Mouse (Mus musculus): ENCODE measurements around the gene Dstn.
A peak's percentile ranks its signal among the peaks of the same experiment; 100 is the strongest.

The Dstn gene

GRCm38 (mm10) chr2:143916229-143916628 is 1.1 kb downstream of the Dstn start:
- DNase-seq = no peak

DNA sequence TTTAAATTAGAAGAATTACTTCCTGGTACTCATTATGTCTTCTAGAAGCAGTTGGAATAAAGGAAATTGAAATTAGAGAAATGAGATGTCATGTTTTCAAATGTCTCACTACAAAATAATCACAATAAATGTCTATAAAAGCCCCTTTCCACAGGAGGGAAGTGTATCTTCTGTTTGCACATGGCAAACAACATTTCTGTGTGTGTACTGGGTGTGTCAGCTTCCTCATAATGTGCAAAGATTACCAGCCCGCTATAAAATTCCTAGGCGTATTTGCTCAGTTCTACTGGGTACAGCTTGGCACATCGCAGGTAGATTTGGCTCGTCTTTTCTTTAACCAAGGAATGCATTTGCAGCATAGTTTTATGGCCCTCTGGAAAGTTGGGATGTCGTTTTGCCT is 2.5 kb downstream of the Dstn start:
- no peak for DNase-seq

- DNase-seq = no peak
These were observed 3.8 kb downstream of the Dstn start for GRCm38 (mm10) chr2:143918831-143919502.

DNA sequence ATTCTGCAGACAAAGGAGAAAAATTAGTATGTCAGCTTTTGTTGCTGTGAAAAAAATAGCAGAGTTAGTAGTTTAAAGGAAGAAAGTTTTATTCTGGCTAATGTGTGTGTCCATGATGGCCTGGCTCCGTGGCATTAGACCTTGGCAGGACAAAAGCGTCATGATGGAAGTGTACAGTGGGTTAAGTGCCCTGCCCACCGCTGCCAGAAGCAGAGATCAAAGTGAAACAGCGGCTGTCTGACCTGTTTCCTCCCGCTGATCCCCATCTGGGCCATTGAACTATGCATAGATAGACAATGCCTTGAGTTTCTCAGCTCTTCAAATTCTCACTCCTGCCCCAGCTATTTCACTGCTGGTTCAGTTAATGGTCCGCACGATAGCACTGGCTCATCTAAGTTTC is 9.0 kb downstream of the Dstn start:
- no peak for DNase-seq

GRCm38 (mm10) chr2:143925826-143926225 is 10.7 kb downstream of the Dstn start:
- no peak for DNase-seq

GRCm38 (mm10) chr2:143929607-143930311 is 14.6 kb downstream of the Dstn start:
- no peak for DNase-seq

- DNase-seq = no peak
These were observed 17.3 kb downstream of the Dstn start for GRCm38 (mm10) chr2:143932340-143932873.

DNA sequence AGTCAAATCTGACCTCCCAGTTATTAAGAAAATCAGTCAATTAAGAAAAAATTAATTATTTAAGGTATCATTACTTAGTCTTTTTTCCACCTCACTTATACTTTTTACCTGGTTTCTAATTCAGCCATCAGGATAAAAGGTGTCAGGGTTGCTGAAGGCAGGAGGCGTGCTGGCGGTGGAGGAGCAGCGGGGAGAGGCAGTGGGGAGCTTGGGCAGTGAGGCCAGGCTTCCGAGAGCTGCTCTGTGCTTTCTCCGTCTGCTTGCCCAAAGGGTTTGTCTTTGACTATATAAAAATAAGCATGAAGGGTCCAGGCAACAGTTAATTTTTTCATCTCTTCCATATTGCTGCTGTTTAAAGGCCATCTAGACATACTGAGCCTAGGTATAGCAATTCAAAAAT is 18.4 kb downstream of the Dstn start:
- DNase-seq = peak; percentile 36 to 53

GRCm38 (mm10) chr2:143934439-143934838 is 19.3 kb downstream of the Dstn start:
- DNase-seq = no peak

DNA sequence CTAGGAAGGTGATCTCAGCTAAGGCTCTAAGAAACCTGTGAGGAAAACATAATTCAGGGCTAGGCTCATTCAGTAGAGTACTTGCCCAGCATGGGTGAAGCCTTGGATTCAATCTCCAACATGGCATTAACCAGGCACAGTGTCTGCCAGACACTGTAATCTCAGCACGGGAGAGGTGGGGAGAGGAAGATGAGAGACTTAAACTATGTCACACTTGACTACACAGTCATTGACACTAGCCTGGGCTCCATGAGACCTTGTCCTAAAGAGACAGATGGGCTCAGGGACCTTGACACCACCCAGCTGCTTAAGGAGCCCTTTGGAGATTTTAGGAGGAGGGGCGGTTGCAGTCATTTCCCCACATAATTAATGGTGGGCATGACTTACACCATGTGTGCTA is 22.7 kb downstream of the Dstn start:
- no peak for DNase-seq

- no peak for DNase-seq
These were observed 25.3 kb downstream of the Dstn start for GRCm38 (mm10) chr2:143940406-143940805.

DNA sequence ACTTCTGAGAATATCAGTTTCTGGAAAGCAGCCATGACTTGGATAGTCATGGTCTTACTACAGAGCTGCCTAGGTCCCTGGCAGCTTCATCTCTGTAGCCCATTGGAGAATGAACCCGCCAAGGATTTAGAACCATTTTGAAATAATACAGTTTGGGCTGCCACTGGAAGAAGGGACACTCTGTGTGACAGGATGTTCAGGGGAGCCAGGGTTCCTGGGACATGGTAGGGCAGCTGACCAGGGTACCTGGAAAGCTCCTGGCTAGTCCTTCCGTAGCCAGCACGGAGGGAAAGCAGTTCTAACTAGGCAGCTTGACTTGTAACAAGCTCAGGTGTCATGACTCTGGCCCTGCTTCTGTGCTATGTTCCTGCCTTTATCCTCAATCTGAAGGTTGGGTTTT is 29.7 kb downstream of the Dstn start:
- DNase-seq = no peak

- no peak for DNase-seq
These were observed 30.5 kb downstream of the Dstn start for GRCm38 (mm10) chr2:143945466-143946075.

DNA sequence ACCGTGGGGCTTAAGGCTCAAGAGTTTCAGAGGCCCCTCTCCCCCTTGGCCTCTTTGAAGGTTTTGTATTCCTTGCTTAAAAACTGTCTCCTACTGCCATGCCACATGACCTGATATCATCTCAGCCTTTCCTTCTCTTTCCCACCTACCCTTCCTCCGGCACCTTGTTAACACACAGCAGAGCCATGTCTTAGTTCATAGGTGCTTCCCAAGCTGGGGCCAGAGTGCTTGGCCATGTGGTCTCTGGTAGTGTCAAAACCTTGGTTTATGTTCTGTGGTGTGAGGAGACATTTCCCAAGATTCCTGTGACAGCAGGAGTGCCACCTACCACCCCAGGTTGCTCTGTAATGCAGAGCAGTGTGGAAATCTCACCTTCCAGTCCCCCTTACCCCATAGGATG is 31.3 kb downstream of the Dstn start:
- no peak for DNase-seq

- no peak for DNase-seq
These were observed 32.9 kb downstream of the Dstn start for GRCm38 (mm10) chr2:143947981-143948380.

DNA sequence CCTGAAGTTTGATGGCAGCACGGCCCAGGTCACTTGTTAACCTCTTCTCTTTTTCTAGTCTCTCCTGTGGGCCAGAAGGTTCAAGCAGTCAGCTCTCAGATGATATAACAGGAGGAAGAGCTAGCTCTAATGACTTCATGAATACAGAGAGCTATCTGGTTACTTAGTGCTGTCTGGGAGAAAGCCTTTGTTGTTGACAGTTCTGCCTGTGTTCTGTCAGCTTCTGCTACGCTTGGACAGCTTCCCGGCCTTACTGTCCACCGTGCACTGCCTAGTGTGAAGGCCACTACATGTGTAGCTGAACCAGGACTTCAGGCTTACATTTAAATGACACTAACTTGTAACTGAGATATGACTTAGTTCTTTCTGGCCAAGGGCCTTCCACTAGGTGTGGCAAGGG is 33.3 kb downstream of the Dstn start:
- no peak for DNase-seq

DNA sequence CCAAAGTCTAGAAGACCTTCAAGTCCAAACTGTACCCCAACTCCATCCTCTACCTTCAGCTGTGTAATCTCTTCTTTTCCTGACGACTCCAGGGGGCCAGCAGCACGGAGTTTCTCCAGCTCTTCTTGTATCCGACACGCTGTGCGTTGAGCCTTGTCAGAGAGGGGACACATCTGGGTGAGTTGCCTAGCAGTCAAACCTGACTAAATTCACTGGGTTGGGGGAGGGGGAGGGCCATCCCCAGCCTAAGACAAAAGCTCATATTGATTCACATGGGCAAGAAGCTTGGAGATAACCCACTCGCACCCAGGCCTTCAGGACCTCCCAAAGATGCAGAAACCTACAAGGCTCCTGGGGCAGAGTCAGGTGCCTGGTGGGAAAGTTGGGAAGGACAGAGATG is 34.1 kb downstream of the Dstn start:
- no peak for DNase-seq

DNA sequence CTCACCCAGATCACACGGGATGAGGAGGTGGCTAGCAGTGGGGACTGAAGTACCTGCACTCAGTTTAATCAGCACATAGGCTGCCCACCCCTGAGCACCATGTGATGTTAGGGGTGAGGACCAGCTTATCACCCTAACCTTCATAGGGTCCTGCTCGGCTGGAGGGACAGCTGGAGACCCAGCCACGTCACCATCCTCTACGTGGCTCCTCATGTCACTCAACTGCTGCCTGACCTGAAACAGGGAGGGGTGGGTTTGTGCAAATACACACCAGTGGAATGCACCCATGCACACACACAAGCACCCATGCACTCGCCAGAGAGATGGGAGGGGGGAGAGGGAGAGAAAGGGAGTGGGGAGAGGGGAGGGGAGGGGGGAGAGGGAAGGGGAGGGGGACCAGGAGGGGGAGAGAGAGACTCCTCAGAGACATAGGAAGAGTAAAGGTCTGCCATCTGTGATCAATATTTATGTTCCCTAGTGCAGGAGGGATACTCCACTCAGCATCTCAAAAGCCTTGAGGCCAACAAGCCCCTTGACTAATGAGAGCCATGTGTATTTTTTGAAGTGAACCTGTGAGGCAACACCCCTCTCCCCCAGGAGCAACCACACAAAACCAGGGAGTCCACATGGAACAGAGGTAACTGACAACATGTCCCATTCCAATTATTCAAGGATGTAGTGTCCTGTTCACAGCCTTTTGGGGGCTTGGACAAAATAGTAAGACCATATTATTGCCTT is 35.3 kb downstream of the Dstn start:
- DNase-seq = no peak

DNA sequence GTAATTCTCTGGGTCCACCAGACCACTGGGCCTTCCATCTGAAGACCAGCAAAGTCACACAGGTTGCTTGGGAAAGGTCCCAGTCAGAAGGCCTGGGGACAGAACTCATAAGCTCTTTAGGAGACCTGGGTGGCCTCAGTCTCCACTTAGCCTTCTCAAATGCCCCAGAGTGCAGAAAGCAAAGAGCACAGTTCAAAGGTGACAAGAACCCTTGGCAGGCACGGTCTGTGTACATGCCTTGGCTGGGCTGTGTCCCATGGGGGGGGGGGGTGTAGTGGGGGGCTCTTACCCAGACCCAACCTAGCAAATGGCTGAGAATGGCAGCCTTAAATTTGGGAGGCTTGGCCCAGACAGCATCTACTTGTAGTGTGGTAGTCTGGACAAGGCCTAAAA is 35.9 kb downstream of the Dstn start:
- DNase-seq = no peak

- peak in 1 of 2 experiments; percentile 60 for DNase-seq
These were observed 36.6 kb downstream of the Dstn start for GRCm38 (mm10) chr2:143951546-143952315.

- DNase-seq = no peak
These were observed 38.8 kb downstream of the Dstn start for GRCm38 (mm10) chr2:143953944-143954343.

DNA sequence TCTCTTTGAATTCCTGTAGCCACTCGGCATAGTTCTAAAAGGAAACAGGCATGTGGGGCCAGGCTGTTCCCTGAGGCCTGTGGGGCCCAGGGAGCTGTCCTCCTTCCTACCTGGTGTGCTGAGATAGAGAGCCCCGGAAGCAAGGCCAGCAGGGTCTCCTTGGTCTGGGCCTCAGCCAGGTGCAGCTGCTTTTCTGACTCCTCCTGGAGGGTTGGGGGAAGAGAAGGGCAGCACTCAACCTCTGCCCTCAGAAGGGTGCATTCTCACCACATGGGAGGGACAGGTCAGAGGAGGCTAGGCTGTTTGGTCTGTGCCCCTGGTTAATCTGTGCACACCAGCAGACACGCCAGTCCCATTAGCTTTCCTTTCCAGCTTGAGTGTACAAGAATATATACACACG is 39.9 kb downstream of the Dstn start:
- DNase-seq = no peak

DNA sequence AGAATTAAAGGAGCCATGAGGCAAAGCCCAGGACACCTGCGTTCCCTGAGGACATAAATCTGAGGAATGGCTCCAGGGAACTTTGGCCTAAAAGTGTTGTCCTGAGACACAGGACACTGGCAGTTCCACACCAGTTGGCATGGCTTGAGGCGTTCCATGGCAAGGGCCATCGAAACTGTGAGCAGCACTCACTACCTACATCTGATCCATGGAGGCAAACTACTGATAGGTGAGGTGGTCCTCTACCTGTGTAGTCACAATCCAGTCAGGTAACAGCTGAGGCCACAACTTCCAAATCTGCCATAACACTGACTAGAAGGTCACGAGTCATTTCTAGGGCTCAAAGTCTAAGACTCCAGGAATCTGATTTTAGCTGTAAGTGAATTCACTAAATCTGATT is 40.6 kb downstream of the Dstn start:
- no peak for DNase-seq
